Mouse (Mus musculus): ENCODE data around the gene Ndufa3.

Gene Ndufa3

DNA sequence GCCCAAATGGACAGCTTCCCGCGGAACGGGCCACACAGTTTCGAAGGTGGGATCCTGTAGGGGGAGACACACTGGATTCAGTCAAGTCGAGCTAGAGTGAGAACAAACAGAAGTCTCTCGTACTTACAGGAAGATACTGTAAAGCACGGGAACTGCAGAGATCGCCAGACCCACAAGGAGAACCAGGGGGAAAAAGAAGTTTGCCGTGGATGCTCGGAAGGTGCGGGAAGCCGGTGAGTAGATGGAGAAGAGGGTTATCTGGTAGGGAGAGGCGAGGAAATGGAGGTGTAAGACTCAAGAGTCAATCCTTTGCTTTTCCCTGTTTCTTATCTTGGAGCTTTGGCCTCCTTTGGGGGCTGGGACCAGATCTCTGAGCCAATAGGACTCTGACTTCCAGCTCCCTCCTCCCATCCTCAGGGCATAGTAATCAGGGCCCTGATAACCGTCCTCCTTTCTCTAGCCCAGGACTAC is 49.8 kb downstream of the Ndufa3 start:
- CTCF ChIA-PET, result no interaction called here

Measured in spleen, embryonic (tissue).